Mouse (Mus musculus) cerebellum, adult 2 months (tissue): ENCODE data around the gene Mast4. TPM values are rescaled to one million over a fixed set of nuclear protein-coding genes. Genes with fewer than 3 reads are reported as not detected.

ENCODE experiments used
- DNase-seq, 2 experiments: peaks; one replicate each; pipeline ENCODE4 v3.0.0; 2021
- H3K27ac ChIP-seq: fragments of 200-500 bp; 2 replicates; pipeline ENCODE4 v1.5.1; 2012; ENCODE audit warnings: low read length, control low read depth, inconsistent platforms; ENCODE audit not compliant: insufficient read depth
- H3K27me3 ChIP-seq: fragments of 200-500 bp; 2 replicates; pipeline ENCODE4 v1.6.1; 2012; ENCODE audit warnings: inconsistent platforms, mild to moderate bottlenecking, low read length, moderate library complexity; ENCODE audit not compliant: control insufficient read depth, insufficient read depth
- H3K4me1 ChIP-seq: fragments of 200-500 bp; 2 replicates; pipeline ENCODE4 v1.6.1; 2011; ENCODE audit warnings: low read length; ENCODE audit not compliant: control insufficient read depth, insufficient read depth
- H3K4me3 ChIP-seq: fragments of 200-500 bp; replicated peaks from 2 replicates; pipeline ENCODE3; 2011; ENCODE audit warnings: mild to moderate bottlenecking, low read depth, low read length, control low read depth; ENCODE audit not compliant: insufficient read depth
- CTCF ChIP-seq: fragments of 200-500 bp; IDR thresholded peaks from 2 replicates; pipeline ENCODE4 v1.5.1; 2011; ENCODE audit warnings: low read depth, mild to moderate bottlenecking, control low read depth, low read length, moderate library complexity, borderline replicate concordance; ENCODE audit not compliant: insufficient read depth
- POLR2A ChIP-seq: fragments of 200-500 bp; IDR thresholded peaks from 2 replicates; pipeline ENCODE4 v1.6.1; 2011; ENCODE audit warnings: low read length, control low read depth, borderline replicate concordance; ENCODE audit not compliant: insufficient read depth
- WGBS: fragments of 180-500 bp; shearing (Covaris S2); methylation state at CpG from one replicate; pipeline ENCODE4 v1.1.7; 2018; 5-methylcytosine and 5-hydroxymethylcytosine counted together
- polyA plus RNA-seq: library from polyadenylated mRNA; depleted of rRNA; stranded (reverse); fragments of >200 nt; gene quantifications from 2 replicates; pipeline ENCODE4 v1.2.3, GENCODE M21; 2012

Gene Mast4
- polyA plus RNA-seq, 1 experiment: 21.2 TPM

DNA sequence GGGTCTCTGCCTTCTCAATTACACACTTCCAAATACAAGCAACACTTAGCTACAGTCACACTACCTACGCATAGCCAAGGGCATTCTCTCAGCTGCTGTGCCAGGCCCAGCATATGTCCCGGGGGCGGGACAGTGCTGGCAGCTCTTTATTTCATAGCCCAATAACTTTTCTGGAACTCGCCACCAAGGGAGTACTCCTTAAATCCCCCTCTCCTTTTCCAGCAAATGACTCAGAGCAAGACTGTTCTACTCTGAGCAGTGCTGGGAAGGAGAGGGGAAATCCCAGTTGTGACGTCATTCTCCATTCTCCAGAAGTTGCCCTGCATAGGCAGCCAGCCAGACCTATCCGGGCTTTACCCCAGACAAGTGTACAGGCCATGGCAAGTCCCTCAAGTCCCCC, 231.7 kb downstream of the Mast4 start:
- H3K4me3 ChIP-seq: no peak overlapping the region

DNA sequence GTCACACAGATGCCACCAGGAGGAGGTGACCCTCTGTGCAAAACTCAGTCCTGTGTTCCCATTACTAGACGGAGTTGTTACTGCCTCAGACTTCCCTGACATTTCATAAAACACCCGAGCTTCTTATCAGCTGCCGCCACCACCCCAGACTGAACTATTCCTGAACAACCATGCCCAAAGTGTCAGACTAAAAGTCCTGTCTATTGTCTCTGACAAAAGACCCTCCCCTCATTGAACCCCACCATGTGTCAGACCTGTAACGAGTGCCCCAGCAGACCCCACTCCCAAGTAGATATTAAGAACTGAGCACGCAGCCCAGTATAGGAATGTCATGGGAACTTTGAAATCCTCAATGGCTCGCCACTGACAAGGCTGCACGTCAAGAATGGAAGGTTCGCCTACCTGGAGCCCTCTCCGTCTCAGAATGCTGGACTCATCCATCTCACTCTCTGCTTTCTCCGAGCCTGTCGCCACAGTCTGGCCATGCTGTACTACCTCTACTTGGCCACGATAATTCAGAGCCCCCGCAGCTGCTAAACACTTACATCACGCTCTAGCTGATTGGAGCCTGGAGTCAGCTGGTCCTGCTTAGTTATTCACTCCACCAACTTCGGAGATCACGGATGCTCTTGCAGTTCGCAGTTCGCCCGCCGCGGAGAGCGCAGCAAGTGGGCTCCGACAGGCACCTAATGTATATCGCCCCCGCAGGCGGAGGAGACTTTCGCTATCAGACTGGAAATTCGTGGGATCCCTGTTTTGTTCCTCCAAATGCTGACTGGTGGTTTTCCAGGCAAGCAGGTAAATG, 237.7 kb downstream of the Mast4 start:
- Histone ChIP-seq H3K4me1 (no peaks in the 10 kb centered on the region), H3K4me3 (peak overlapping the region; percentile 57), H3K27me3 (no peaks in the 10 kb centered on the region; the same call in 1 of the 2 replicates), H3K27ac (no peak overlapping the region)
- DNase-seq: peak; percentile 25 to 29
- 6% methylated on average over 28 of the region's 28 CpGs for WGBS
- TF ChIP-seq CTCF (0 out of 2 replicates have a peak, but pooled peaks have one; percentile 5), POLR2A (no peak)

More for the DNA sequence above, 231.7 kb downstream of the Mast4 start:
- no peaks in the 10 kb centered on the region for H3K4me1 ChIP-seq
- no peak overlapping the region for H3K27ac ChIP-seq
- no peak for TF ChIP-seq CTCF
- no peak for TF ChIP-seq POLR2A
- WGBS: 23% methylated on average over 6 of the region's 6 CpGs
- H3K27me3 ChIP-seq: no peaks in the 10 kb centered on the region
- no peak for DNase-seq

DNA sequence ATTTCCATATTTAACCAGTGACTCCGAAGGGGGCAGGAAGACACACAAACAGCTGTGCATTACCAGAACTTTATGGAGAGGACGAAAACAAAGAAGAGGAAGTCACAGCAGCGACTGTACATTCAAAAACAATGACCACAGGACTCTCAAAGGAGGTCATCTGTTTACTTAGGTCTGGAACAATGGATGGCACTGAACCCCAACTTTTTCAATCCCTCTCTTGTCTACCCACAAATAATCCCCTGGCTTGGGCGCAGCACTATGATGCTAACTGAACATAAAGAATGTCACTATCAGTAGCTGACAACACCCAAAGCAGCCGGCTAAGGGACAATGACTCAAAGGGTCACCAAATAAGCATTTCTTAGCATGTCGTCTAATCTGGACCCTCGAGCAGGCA, 238.8 kb downstream of the Mast4 start:
- TF ChIP-seq POLR2A (no peak), CTCF (no peak)
- Histone ChIP-seq H3K27me3 (no peaks in the 10 kb centered on the region; the same call in 1 of the 2 replicates), H3K4me3 (no peak overlapping the region), H3K27ac (no peak overlapping the region), H3K4me1 (no peaks in the 10 kb centered on the region)
- WGBS: 61% methylated on average over 7 of the region's 7 CpGs
- DNase-seq: no peak

DNA sequence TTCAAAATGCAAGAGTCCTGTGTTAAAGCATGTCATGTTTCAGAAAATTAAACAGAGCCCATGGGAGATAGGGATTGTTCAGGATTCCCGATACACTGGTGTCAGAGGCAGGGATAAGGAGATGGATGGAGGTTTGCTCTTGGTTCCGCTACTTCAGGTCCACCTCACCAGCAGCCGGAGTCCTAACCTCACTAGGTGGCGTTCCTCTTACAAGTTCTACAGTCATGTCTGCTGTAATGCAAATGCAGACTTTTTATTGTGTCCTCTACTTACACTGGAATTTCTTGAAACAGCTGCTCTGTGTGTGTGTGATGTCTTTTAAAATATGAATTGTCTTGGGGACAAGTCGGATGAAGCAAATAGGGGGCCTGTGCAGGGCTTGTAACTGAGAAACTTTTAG, 239.7 kb downstream of the Mast4 start:
- H3K4me3 ChIP-seq: no peak overlapping the region
- no peak for DNase-seq
- no peak for TF ChIP-seq CTCF
- TF ChIP-seq POLR2A: no peak
- 67% methylated on average over 5 of the region's 5 CpGs for WGBS
- H3K27me3 ChIP-seq: no peaks in the 10 kb centered on the region; the same call in 1 of the 2 replicates
- no peak overlapping the region for H3K27ac ChIP-seq
- no peaks in the 10 kb centered on the region for H3K4me1 ChIP-seq

DNA sequence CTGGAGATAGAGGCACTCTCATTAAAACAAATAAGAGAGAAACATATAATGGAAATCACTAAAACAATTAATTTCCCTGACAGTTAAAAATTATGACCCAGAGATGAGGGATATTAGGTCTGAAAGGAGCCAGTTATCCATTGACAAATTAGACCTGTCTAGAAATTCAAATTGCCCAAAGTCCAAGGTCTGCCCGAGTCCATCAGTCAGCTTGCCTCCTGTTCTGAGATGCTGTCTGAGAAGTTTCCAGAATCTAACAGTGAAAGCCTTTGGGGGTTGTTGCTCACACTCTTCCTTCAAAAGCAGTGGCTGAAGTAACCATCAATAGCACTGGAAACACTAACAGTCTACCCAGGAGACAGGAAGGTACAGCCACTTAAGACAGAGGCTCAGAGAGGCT, 240.6 kb downstream of the Mast4 start:
- H3K4me1 ChIP-seq: no peaks in the 10 kb centered on the region
- WGBS: 89% methylated on average over 1 of the region's 1 CpGs
- no peak overlapping the region for H3K27ac ChIP-seq
- DNase-seq: no peak
- H3K4me3 ChIP-seq: no peak overlapping the region
- no peak for TF ChIP-seq CTCF
- no peak for TF ChIP-seq POLR2A
- no peaks in the 10 kb centered on the region; the same call in 1 of the 2 replicates for H3K27me3 ChIP-seq

DNA sequence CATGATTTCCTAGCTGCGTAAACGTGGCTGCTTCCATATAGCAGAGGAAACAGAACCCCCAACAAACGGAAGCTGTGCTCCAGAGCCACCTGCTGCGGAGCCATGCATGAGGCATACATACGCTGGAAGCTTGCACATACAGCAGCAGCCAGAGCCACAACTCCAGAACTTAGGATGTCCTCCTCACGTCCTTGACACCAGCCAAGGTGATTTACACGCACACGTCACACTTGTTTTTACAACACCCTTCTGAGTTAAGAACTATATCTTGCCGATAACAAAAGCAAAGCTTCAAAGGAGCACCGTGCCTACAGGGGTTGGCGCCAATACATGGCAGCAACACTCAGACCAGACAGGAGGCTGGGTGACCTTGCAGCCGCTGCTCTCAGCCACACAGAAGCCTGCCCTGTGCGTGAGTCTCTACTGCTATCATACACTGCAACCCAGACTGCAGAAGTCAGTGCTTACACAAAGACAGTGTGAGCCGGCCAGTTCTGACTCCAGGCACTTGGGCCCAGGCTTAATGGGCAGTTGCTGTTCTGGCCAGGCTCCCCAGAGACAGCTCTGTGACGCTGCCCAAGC, 248.7 kb downstream of the Mast4 start:
- WGBS: 78% methylated on average over 15 of the region's 15 CpGs

DNA sequence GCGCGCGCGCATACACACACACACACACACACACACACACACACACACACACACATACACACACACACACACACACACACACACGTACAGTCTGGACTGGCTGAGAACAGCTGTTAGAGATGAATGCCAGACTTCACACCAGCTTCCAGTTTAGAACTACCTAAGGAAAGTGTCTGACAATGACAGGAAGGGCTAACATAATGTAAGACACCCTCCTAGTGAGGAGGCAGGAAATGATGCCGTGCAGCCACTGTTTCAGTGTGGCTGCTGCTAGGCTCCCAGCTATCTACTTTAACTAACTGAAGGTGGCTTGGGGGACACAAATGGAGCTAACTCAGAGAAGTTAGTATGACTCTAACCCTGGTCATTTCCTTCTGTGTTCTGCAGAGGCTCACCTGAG, 251.4 kb downstream of the Mast4 start:
- Histone ChIP-seq H3K27ac (no peak overlapping the region), H3K27me3 (no peaks in the 10 kb centered on the region), H3K4me3 (no peak overlapping the region), H3K4me1 (no peaks in the 10 kb centered on the region)
- DNase-seq: no peak
- WGBS: 73% methylated on average over 6 of the region's 6 CpGs
- no peak for TF ChIP-seq CTCF
- TF ChIP-seq POLR2A: no peak

More for the DNA sequence above, 248.7 kb downstream of the Mast4 start:
- H3K27ac ChIP-seq: no peak overlapping the region
- DNase-seq: no peak
- no peak overlapping the region for H3K4me3 ChIP-seq
- H3K4me1 ChIP-seq: no peaks in the 10 kb centered on the region
- no peak for TF ChIP-seq CTCF
- TF ChIP-seq POLR2A: no peak
- no peaks in the 10 kb centered on the region for H3K27me3 ChIP-seq

DNA sequence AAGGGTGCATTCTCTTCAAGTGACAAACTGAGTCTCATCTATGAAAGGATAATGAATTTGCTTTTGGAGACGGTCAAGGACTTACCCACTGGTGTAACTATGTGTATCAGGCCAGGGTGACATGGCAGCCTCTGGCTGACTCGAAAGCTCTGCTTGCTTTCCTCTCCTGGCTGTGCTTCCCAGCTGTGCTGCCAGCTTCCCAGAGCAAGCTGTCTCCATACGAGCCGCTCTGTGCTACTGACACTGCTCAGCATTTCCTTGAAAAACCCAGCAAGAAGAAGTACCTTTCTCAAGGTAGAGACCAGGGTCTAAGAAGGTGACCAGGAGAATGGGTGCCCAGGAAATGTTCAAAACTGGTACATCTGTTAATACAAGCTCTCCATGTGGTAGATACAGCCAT, 254.5 kb downstream of the Mast4 start:
- 50% methylated on average over 4 of the region's 4 CpGs for WGBS
- H3K4me1 ChIP-seq: no peaks in the 10 kb centered on the region
- H3K27me3 ChIP-seq: no peaks in the 10 kb centered on the region
- TF ChIP-seq CTCF: no peak
- TF ChIP-seq POLR2A: no peak
- H3K4me3 ChIP-seq: no peak overlapping the region
- no peak overlapping the region for H3K27ac ChIP-seq
- DNase-seq: no peak
